Mouse (Mus musculus): ENCODE data around the gene Itpr2.

The Itpr2 gene

DNA sequence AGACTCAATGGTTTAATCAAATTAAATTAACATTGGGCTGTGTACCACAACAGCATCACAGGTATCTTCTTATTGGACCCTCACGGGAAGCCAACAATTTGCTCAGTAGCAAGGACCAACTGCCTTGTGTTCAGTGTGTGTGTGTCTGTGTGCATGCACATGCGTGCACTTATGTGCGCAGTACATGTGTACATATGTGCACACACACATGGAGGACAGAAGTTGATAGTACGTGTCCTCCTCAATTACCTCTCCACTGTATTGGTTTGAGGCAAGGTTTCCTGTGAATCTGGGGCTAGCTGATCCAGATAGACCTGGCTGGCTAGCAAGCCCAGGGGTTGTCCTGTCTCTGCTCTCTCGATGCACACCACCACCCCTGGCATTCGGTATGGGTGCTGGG lies 246.4 kb downstream of the Itpr2 start:
- DNase-seq, result no peak

DNA sequence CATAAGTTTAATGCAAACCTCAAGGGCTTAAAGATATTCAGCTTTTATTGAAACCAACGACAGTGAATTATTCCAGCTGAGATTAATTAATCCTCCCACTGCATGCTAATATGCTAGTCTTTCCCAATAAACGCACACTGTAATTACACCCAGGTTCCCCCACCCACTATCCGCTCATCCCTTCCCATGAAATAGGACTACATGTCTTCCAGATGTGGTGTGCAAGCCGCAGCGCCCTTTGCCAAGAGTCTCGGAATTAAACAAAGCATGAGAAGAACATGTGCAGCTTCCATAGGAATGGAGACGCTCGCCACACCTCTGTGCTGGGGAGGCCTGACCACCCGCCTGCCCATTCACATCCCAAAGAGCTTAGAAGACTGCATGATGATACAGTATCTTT lies 247.1 kb downstream of the Itpr2 start:
- no peak for DNase-seq

DNA sequence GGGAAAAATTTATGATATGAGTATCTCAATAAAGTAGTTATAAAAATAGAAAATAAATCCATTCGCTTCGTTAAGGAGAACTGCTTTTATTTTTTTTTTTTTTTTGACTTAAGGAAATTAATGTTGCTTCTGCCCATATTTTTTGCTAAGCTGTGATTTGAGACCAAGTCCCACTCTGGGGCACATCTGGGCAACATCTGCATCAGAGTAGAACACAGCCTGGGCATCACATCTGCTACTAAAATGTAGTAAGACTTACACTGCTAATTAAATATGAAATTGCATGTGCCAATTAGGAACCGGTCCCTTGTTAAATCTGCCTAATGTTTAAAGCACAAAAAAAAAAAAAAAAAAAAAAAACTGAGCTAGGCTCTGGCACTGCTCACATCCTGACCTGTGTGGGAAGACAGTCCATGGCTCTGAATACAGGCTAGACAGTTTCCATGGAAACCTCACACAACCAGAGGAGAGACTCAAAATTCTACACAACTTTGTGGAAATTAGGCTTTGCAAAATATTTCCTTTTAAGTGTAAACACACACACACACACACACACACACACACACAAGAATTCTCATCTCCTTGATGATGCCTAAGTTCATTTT lies 247.7 kb downstream of the Itpr2 start:
- DNase-seq, result no peak

DNA sequence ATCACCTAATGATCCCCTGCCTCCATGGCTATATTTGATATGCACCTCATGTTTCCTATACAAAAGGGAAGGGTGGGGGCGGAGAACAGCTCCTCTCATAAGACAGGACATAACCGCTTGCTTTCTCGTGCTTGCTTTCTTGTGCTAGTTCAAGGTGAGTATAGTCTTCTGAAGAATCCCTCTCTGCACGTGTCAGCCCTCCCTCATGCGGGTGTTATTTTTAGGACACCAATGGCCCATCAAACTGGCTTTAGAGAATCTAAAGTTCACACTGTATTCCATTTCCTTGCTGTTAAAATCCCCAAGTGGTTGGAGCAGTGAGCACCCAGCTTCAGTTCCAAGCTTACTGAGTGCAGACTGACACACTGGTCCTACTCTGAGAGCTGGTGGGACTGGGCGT lies 252.9 kb downstream of the Itpr2 start:
- no peak for DNase-seq

DNA sequence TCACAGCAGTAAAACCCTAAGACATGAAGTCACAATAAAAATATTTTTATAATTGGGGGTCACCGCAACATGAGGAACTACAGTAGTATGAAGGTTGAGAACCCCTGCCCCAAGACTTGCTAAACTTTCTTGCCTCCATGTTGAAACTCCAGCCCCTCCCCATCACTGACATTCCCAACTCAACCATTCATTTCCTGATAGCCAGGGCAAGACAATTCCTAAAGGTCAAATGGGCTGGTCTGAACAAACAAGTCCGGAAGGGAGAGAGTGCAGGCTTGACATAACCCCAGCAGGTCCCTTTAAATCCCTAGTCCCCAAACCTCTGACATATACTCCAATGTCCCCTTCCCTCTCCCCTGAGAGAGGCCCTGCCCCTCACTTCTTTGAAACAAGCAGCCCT lies 253.7 kb downstream of the Itpr2 start:
- no peak for DNase-seq

DNA sequence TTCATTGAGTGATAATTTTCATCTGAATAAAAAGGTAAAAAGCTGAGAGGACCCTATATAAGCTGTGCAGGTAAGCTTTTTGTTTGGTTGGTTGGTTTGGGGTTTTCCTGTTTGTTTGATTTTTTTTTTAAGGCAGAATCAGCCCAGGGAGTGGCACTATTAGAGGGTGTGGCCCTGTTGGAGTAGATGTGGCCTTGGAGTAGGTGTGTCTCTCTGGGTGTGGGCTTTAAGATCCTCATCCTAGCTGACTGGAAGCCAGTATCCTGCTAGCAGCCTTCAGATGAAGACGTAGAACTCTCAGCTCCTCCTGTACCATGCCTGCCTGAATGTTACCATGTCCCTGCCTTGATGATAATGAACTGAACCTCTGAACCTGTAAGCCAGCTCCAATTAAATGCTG lies 254.1 kb downstream of the Itpr2 start:
- DNase-seq, result no peak

DNA sequence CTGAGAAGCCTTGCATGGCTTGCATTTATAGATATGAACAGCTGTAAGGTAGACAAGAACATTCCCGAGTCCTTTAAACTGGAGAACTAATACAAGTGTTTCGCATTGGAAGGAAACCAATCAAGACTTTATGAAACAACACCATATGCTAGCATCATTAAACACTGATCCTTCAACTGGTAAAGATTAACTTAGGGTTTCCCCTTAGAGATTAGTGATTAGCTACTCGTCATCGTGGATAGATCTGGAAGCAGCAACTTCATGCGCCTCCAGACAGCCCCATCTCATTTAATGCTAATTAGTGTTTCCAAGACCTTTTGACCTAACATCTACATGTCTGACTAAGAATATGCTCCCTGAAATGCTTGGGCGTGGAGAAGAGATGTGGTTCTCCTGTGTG lies 255.7 kb downstream of the Itpr2 start:
- DNase-seq, result no peak

DNA sequence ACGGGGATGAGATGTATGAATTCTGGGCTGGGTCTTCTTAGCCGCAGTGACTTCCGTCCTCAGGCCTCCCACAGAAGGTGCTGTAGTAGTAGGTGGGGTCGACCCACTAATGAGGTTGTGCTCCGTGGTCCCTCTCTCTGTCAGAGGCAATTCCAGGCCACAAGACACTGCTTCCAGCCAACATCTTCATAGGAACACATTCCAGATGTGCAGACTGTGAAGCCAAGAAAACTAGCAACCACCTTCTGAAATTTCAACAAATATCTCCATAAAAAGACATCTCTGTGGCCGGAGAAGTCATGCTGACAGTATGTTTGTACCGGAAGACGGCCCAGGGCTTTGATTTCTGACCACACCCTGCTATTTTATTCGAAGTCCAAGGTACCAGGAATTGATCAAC lies 256.1 kb downstream of the Itpr2 start:
- DNase-seq, result no peak

DNA sequence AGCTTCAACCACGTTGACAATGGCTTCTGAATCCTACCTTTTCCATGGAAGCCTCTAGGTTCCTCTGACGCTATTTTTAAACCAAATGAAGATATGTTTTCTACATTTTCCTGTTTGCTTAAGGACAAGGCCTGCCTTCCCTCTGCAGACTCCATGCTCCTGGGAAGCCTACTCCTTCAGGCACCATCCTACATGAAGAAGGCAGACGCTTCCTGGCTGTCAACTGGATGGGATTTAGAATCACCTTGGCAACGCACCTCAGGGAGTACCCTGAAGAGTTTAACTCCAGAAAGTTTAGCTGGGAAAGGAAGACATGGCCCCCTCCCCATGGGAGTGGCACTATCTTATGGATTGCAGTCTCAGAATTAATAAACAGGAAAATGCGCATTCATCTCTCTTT lies 259.0 kb downstream of the Itpr2 start:
- no peak for DNase-seq

DNA sequence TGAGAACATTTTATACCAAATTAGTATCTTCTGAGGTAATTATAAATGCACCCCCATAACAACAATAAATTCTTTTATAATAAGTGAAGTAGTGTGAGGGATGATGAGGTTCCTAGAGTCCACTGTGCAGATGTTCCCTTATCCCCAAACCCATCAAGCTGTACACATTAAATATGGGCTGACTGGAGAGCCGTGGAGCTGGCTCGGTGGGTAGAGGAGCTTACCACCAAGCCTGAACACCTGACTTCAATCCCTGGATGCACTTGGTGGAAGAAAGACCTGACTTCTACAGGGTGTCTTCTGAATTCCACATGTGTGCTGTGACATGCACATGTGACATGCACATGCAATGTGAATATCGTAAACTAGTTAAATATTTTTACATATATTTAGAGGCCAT lies 260.7 kb downstream of the Itpr2 start:
- no peak for DNase-seq

DNA sequence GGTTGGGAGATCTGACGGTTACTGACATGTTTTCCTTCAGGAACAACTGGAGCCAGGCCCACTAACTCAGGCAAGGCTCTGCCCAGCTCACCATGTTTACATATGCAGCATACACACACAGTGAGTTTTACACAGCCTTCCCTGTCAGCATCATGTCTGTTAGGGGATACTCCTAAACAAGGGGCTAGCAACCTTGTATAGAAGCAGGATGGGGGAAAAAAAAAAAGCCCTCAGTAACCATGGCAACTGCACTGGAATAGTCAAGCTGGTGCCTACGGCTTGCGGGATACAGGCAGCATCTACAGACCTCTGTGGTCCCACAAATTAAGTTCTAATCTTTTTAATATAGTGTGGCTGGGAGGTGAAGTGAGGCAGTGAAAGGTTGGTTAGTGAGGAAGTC lies 266.9 kb downstream of the Itpr2 start:
- DNase-seq, result no peak

DNA sequence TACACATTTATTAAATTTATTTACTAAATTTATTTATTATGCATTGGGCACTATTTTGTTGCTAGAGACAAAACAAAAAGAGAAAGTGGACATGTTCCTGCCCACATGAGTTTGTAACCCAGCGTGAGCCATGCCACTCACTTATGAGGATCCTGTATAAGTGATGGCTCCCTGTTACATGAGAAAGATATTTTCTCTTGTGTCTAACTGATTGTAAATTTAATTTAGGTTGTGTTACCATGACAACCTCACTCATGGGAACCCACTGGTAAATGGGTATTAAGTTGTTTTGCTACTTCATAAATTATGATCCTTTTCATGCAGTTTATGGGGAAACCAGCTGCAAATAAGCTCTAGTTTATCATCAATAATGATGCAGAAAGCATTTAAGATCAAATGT lies 267.6 kb downstream of the Itpr2 start:
- no peak for DNase-seq

DNA sequence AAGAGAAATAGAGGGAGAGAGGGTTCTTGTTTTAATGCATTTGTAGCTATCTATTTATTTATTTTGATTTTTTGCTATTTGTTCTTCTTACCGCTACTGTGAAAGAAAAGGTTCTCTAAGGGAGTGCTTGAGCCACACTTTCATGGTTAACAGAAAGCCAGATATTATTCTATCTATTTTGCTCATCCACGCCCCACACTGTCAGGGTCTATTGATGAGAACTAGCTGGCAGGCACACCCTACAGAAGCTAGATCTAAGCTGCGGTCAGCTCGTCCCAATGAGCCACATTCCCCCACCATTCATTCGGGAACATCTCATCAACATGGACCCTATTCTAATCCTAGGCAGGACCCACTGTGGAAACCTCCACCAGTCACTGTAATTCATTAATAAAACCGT lies 271.1 kb downstream of the Itpr2 start:
- DNase-seq, result no peak

DNA sequence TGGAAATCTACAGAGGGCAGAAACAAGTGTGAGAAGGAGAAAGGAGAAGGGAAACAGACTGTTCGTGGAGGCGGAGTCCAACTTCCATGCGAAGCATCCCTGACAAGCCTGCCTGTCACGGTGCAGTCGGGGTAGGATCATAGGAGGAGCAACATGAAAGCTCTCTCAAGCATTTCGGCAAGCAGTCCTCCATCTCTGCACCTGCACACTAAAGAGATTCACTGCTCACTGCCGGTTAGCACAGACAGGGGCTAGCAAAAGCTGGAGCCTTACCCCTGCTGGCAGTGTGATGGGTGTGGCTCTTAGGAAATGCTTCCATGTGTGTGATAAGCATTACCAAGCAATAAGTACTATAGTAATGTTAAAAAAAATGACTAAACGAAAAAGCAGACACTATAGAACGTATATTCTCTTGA lies 271.6 kb downstream of the Itpr2 start:
- no peak for DNase-seq

DNA sequence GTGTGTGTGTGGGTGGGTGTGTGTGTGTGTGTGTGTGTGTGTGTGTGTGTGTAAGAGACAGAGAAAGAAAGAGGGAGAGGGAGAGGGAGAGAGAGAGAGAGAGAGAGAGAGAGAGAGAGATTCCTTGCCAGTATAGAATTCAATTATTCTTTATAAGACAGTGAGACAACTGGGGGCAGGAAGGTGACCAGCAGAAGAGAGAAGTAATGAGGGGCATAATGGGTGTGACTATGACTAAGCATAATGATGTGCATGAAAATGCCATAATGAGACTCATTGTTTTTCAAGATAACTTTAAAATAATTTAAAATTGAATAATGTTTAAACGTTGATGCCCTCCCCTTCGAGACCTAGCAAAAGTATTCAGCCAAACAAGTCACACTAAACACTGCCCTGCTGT lies 272.1 kb downstream of the Itpr2 start:
- no peak for DNase-seq

DNA sequence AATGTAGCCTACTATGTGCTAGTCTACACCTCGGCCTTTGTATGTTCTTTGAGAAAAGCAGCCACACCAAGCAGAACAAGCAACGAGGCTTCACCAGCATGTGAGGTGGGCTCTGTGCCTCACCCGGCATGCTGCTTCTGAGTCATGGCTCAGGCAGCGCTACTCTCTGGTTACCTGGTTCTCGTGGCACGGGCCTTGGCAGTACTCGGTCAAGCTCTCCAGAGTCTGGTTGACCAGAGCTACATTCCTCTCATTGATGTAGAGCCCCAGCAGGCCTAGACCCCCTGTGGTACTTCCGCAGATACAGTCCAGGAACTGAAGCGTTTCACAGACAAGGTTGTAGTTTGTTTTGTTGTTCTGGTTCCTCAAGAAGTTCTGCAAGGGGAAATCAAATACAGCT lies 272.5 kb downstream of the Itpr2 start:
- DNase-seq, result no peak

DNA sequence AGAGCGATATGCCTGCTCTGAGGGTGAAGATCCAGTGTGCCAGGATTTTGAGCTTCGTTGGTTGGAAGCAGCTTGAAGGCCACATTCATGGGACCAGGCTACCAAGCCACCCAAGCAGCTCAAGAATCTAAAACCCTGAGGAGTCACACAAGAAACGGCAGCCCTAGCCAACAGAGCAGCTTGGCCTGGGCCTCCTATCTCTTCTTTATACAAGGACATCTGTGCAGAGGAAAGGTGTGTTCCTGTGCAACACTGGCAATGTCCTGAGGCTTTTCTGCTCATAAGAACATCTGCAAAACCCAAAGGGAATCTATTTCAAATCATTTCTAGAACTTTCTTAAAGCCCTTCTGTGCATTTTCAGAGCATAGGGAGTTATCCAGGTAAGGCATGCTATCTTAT lies 274.0 kb downstream of the Itpr2 start:
- no peak for DNase-seq

DNA sequence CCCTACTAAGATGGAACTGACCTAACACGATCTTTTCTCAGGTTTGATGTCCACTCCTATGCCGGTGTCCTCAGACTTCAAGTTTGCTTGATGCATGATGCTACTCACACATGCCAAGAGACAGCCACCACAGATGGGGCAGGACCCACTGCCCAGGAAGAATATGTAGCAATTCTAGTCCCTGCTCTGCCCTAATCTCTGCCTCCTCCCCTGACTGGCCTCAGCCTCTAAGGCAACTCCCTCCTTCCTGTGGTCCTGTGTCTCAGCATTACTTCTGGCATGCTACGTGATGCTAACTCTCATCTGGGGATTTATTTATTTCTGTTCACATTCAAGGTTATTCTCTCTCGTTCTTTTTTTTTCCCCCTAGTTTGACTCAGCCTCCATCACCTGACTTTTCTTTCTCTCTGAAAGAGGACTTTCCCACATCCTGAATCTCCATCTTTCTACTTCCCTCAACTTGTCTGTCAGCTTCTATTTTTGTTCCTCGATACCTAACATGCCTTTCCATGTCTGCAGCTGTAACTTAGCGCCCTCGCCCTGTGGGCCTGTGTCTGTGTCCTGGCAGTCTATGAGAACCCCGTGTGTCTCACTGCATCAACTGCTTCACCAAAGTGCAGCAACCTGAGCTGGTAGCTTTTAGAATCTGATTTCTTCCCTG lies 279.5 kb downstream of the Itpr2 start:
- DNase-seq, result peak; percentile 30

DNA sequence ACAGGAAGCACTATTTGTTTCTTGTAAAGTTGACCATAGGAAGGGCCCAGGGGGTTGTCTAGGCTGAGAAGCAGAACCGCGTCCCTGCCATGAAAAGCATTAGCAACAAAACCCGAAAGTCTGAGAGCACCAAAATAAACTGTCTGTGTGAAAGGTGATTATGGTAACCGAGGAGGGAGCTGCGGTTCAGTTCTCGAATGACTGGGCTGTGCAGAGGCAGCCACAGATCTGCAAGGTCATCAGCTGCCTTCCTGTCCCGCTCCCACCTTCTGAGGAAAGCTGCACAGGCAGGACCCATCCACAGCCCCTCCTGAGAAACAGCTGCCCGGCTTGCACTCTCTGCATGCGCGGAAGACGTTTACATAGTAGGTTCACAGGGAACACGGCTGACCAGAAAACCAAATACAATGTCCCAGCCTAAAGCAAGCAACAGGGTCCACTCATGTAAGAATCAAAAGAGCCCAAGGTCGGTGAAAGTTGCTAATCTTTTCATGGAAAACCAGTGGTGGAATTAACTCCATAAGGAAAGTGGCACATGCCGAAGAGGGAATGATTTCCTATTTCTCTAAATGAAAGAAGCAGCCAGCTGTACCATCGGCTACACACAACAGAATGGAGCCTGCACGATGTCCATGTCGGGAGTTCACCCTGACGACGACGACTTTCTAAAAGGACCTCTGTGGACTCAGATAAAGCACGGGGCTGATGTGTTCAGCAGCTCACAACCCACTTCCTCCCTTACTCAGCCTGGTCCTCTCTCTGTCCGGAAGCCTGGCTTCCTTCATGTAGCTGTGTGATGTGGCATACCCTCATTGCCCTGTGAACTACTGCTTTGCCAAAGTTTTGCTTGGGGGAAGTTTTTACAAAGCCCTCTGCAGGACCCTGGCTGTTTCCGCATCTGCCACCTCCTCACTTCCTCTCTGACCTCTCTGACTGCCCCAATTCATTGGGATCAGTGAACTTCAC lies 280.4 kb downstream of the Itpr2 start:
- peak; percentile 55 for DNase-seq

DNA sequence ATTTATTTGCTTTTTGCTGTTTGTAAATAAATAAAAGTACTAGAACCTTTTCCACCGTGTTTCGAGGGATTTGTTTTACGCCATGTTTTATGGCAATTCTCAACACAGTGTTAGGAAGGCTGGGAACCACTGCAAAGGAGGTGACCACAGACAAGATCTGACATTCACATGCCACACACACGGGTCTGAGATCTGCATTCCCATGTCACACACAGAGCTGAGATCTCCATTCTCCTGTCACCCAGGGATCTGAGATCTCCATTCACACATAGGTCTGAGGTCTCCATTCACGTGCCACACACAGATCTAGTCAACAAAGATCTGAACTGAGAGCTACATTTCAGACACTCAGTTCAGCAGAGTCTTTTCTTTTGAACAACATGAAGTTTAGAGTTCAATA lies 282.0 kb downstream of the Itpr2 start:
- no peak for DNase-seq

DNA sequence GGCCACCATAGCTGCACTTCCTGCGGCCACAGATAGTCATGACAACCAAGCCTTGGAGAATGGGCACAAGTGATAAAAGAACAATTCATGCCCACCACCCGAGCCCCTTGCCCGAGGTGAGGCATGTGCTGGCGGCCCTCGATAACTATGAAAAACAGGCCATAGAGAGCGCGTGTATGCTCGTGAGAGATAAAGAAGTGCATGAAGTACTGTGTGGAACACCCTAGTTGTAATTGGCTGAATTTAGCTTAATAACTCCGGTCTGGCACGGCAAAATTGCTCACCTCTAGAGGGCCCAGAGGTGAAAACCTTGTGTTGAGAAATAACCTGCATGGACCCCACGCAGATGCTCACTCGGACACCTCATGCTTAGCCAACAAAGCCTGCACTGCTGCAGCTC lies 282.5 kb downstream of the Itpr2 start:
- no peak for DNase-seq

DNA sequence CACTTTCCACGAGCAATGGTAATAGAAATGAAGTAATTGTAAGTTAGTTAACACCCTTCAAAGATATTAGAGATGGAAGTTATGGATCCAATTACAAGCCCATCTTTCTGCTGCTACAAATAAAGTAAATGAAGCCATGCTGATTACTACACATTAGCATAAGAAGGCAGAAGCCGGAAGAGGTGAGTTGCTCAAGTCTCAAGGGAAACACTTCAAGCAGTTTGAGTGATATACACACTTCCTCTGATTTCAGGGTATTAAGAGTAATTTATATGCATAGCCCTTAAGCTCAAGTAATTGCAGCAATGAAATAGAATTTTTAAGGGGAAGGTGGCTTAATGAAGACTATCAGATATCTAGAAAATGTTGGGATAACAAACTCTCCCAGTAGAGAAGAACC lies 286.7 kb downstream of the Itpr2 start:
- DNase-seq, result no peak

DNA sequence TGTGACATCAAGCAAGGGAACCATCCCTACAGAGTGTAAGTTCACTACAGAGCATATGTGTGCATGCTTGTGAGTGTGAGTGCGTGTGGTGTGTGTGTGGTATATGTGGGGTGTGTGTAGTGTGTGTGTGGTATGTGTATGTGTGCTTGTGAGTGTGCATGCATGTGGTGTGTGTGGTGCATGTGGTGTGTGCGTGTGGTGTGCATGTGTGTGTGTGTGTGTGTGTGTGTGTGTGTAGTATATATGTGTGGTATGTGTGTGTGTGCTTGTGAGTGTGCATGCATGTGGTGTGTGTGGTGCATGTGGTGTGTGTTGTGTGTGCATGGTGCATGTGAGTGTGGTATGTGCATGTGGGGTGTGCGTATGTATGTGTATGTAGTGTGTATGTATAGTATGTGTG lies 289.7 kb downstream of the Itpr2 start:
- no peak for DNase-seq

DNA sequence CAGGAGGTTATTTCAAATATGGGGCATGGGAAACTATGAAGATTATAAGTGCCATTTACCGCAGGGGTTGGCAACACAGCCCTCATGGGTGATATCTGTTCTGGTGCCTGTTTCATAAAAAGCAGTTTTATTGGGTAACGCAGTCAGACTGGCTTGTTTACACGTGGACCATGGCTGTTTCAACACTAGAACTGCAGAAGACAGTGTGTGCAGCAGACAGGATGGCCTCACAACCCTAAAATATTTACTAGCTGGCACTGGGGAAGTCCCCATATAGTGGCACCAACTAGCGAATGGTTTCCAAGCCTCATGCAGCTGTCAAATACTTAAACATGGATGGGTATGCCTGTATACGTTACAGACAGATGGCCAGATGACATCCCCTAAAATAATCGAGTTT lies 290.8 kb downstream of the Itpr2 start:
- DNase-seq, result no peak

Measured in thymus, postnatal 4 days (tissue).